Mouse (Mus musculus) hindbrain, embryonic 16.5 days (tissue): ENCODE measurements around the gene Whamm. TPM values are rescaled to one million over a fixed set of nuclear protein-coding genes. Genes with fewer than 3 reads are reported as not detected.

Experiments
- ATAC-seq: fragments of 200-750 bp; cut with Nextera tagmentation; 2 replicates; pipeline ENCODE4 v1.8.0; 2017; ENCODE audit warnings: moderate TSS enrichment, moderate library complexity
- H3K27ac ChIP-seq: fragments of 300-500 bp; sonication (generic); 2 replicates; pipeline ENCODE4 v1.5.1; 2014; ENCODE audit warnings: low read depth, mild to moderate bottlenecking, control low read depth, low read length, moderate library complexity
- H3K27me3 ChIP-seq: fragments of 300-500 bp; sonication (generic); replicated peaks from 2 replicates; pipeline ENCODE4 v1.6.1; 2014; ENCODE audit warnings: low read length; ENCODE audit not compliant: control insufficient read depth, insufficient read depth
- H3K36me3 ChIP-seq: fragments of 300-500 bp; sonication (generic); 2 replicates; pipeline ENCODE4 v1.6.1; 2014; ENCODE audit warnings: mild to moderate bottlenecking, low read length, moderate library complexity, mixed read lengths; ENCODE audit not compliant: control insufficient read depth, insufficient read depth
- H3K4me1 ChIP-seq: fragments of 300-500 bp; sonication (generic); 2 replicates; pipeline ENCODE4 v1.6.1; 2014; ENCODE audit warnings: low read depth, low read length; ENCODE audit not compliant: control insufficient read depth, insufficient read depth
- H3K4me2 ChIP-seq: fragments of 300-500 bp; sonication (generic); 2 replicates; pipeline ENCODE4 v1.6.1; 2014; ENCODE audit warnings: mild to moderate bottlenecking, low read length, control low read depth, moderate library complexity
- H3K4me3 ChIP-seq: fragments of 300-500 bp; sonication (generic); 2 replicates; pipeline ENCODE4 v1.5.1; 2014; ENCODE audit warnings: mild to moderate bottlenecking, low read length, control low read depth, moderate library complexity
- H3K9ac ChIP-seq: fragments of 300-500 bp; sonication (generic); 2 replicates; pipeline ENCODE4 v1.6.1; 2014; ENCODE audit warnings: low read depth, mild to moderate bottlenecking, control low read depth, low read length, moderate library complexity
- H3K9me3 ChIP-seq: fragments of 300-500 bp; sonication (generic); 2 replicates; pipeline ENCODE4 v1.6.1; 2014; ENCODE audit warnings: mild to moderate bottlenecking, low read length, moderate library complexity; ENCODE audit not compliant: control insufficient read depth
- WGBS: fragments of 180-500 bp; shearing (Covaris S2); extraction: QIAGEN DNeasy Blood & Tissue Kit; methylation state at CpG from one replicate; pipeline ENCODE4 v1.1.7; 2014; 5-methylcytosine and 5-hydroxymethylcytosine counted together
- polyA plus RNA-seq: library from polyadenylated mRNA; unstranded; fragments of >200 nt; fragmentation: Nextera tagmentation; extraction: Ambion mirVana; gene quantifications from 2 replicates; pipeline ENCODE4 v1.2.1, GENCODE M21; 2015

Gene Whamm
- 2.0 and 6.0 TPM in 2 replicates for polyA plus RNA-seq

- H3K4me2 ChIP-seq, result peak within 1 kb of the TSS; percentile 89
- peak within 1 kb of the TSS; percentile 97 for H3K27ac ChIP-seq
- H3K36me3 ChIP-seq, result no peaks in the 10 kb centered on the region
- peak within 1 kb of the TSS; percentile 94 for H3K9ac ChIP-seq
- H3K9me3 ChIP-seq, result no peaks in the 10 kb centered on the region
- peak; percentile 100 for ATAC-seq
- WGBS, result under 1% methylated on average over 84 of the region's 96 CpGs
- H3K4me1 ChIP-seq, result peaks cover 20% of the 10 kb centered on the region
- peak within 1 kb of the TSS; percentile 96 for H3K4me3 ChIP-seq
- H3K27me3 ChIP-seq, result no peaks in the 10 kb centered on the region
Measured at GRCm38 (mm10) chr7:81571108-81571940, at the start of gene Whamm. Gene Whamm (plus strand): TSS chr7:81571266.

- H3K27me3 ChIP-seq, result no peaks in the 10 kb centered on the region
- WGBS, result 0% methylated on average over 31 of the region's 31 CpGs
- peak; percentile 99 for ATAC-seq
Measured at GRCm38 (mm10) chr7:81523008-81523662, 47.9 kb upstream of the Whamm start.

GRCm38 (mm10) chr7:81523663-81524017 lies 47.4 kb upstream of the Whamm start:
- Histone ChIP-seq H3K27me3 (no peaks in the 10 kb centered on the region), H3K36me3 (no peaks in the 10 kb centered on the region; the same call in 1 of the 2 replicates), H3K9ac (peak overlapping the region; percentile 81), H3K4me2 (peak overlapping the region; percentile 88), H3K4me1 (peaks cover 17% of the 10 kb centered on the region), H3K4me3 (peak overlapping the region; percentile 51), H3K9me3 (no peaks in the 10 kb centered on the region), H3K27ac (peak overlapping the region; percentile 95)
- no peak; the same call in 1 of the 2 replicates for ATAC-seq
- WGBS, result 11% methylated on average over 13 of the region's 13 CpGs

More at GRCm38 (mm10) chr7:81523008-81523662, 47.9 kb upstream of the Whamm start:
- peak overlapping the region; percentile 51 for H3K4me3 ChIP-seq
- peak overlapping the region; percentile 95 for H3K27ac ChIP-seq
- no peaks in the 10 kb centered on the region; the same call in 1 of the 2 replicates for H3K36me3 ChIP-seq
- peak overlapping the region; percentile 88 for H3K4me2 ChIP-seq
- H3K9me3 ChIP-seq, result no peaks in the 10 kb centered on the region
- H3K9ac ChIP-seq, result peak overlapping the region; percentile 81
- H3K4me1 ChIP-seq, result peaks cover 17% of the 10 kb centered on the region

GRCm38 (mm10) chr7:81528918-81529317 lies 42.1 kb upstream of the Whamm start:
- Histone ChIP-seq H3K4me3 (no peak overlapping the region), H3K9ac (no peak overlapping the region), H3K9me3 (no peaks in the 10 kb centered on the region), H3K4me2 (no peak overlapping the region), H3K27me3 (no peaks in the 10 kb centered on the region), H3K4me1 (peaks cover 11% of the 10 kb centered on the region), H3K27ac (no peak overlapping the region), H3K36me3 (peaks cover 38% of the 10 kb centered on the region)
- no peak for ATAC-seq
- 96% methylated on average over 8 of the region's 8 CpGs for WGBS

GRCm38 (mm10) chr7:81531462-81531861 lies 39.6 kb upstream of the Whamm start:
- Histone ChIP-seq H3K9me3 (no peaks in the 10 kb centered on the region), H3K4me3 (no peak overlapping the region), H3K9ac (no peak overlapping the region), H3K27me3 (no peaks in the 10 kb centered on the region), H3K36me3 (peaks cover 44% of the 10 kb centered on the region), H3K4me1 (no peaks in the 10 kb centered on the region), H3K27ac (no peak overlapping the region), H3K4me2 (no peak overlapping the region)
- WGBS, result 94% methylated on average over 1 of the region's 1 CpGs
- ATAC-seq, result no peak

- no peaks in the 10 kb centered on the region for H3K9me3 ChIP-seq
- peaks cover 29% of the 10 kb centered on the region for H3K36me3 ChIP-seq
- no peak overlapping the region for H3K9ac ChIP-seq
- ATAC-seq, result no peak
- WGBS, result 93% methylated on average over 4 of the region's 4 CpGs
- no peak overlapping the region for H3K4me2 ChIP-seq
- H3K27me3 ChIP-seq, result no peaks in the 10 kb centered on the region
- H3K27ac ChIP-seq, result no peak overlapping the region
- no peak overlapping the region for H3K4me3 ChIP-seq
- H3K4me1 ChIP-seq, result no peaks in the 10 kb centered on the region
Measured at GRCm38 (mm10) chr7:81536478-81536877, 34.6 kb upstream of the Whamm start.

- Histone ChIP-seq H3K9ac (no peak overlapping the region), H3K27me3 (no peaks in the 10 kb centered on the region), H3K36me3 (peaks cover 13% of the 10 kb centered on the region), H3K4me3 (no peak overlapping the region), H3K4me1 (no peaks in the 10 kb centered on the region), H3K9me3 (no peaks in the 10 kb centered on the region), H3K27ac (no peak overlapping the region), H3K4me2 (no peak overlapping the region)
- ATAC-seq, result 0 out of 2 replicates have a peak, but pooled peaks have one; percentile 52
- WGBS, result 66% methylated on average over 2 of the region's 2 CpGs
Measured at GRCm38 (mm10) chr7:81538070-81538675, 32.9 kb upstream of the Whamm start.

GRCm38 (mm10) chr7:81539565-81539964 lies 31.5 kb upstream of the Whamm start:
- H3K4me3 ChIP-seq, result no peak overlapping the region
- ATAC-seq, result no peak
- no peak overlapping the region for H3K4me2 ChIP-seq
- H3K9ac ChIP-seq, result no peak overlapping the region
- no peaks in the 10 kb centered on the region for H3K4me1 ChIP-seq
- WGBS, result 8% methylated on average over 2 of the region's 2 CpGs
- no peaks in the 10 kb centered on the region for H3K9me3 ChIP-seq
- no peaks in the 10 kb centered on the region for H3K27me3 ChIP-seq
- no peak overlapping the region for H3K27ac ChIP-seq
- H3K36me3 ChIP-seq, result peaks cover 3% of the 10 kb centered on the region; the same call in 1 of the 2 replicates

- H3K36me3 ChIP-seq, result no peaks in the 10 kb centered on the region
- H3K4me1 ChIP-seq, result no peaks in the 10 kb centered on the region
- no peak overlapping the region for H3K4me3 ChIP-seq
- 36% methylated on average over 1 of the region's 1 CpGs for whole genome bisulfite sequencing
- H3K27ac ChIP-seq, result no peak overlapping the region
- H3K4me2 ChIP-seq, result no peak overlapping the region
- no peak overlapping the region for H3K9ac ChIP-seq
- no peaks in the 10 kb centered on the region for H3K27me3 ChIP-seq
- H3K9me3 ChIP-seq, result no peaks in the 10 kb centered on the region
- no peak for ATAC-seq
Measured at GRCm38 (mm10) chr7:81540999-81541398, 30.1 kb upstream of the Whamm start.
